Comparison of ENCODE assay signal across 17 mouse cellular contexts in genomic region chr2:90514969-90515368, GRCm38 (mm10).
"Had no signal": no experiment of that assay in that cellular context is flagged by ENCODE, and none has a peak within 500 bp of the region (broad histone marks: within the 10 kb centered on the region; RNA-seq: fewer than 3 reads in every experiment).

No protein-coding gene starts in this region.

- DNase-seq: liver, embryonic 13.5 days; liver, postnatal 0 days; lung, adult 2 months; right cerebral cortex, postnatal 14 days; thymus, adult 2 months; thymus, postnatal 36 days had no signal

- H3K9ac ChIP-seq: liver, embryonic 13.5 days; liver, embryonic 15.5 days; liver, postnatal 0 days; midbrain, embryonic 13.5 days; midbrain, embryonic 15.5 days; neural tube, embryonic 12.5 days; stomach, embryonic 15.5 days had no signal

- H3K27ac ChIP-seq: liver, embryonic 13.5 days; liver, embryonic 15.5 days; macrophage; midbrain, embryonic 13.5 days; midbrain, embryonic 15.5 days; neural tube, embryonic 12.5 days; stomach, embryonic 15.5 days; stomach, postnatal 0 days had no signal

- ATAC-seq: liver, postnatal 0 days; lung, postnatal 0 days; midbrain, embryonic 13.5 days; midbrain, embryonic 15.5 days had no signal

- H3K4me1 ChIP-seq: midbrain, embryonic 15.5 days had no signal

- H3K36me3 ChIP-seq: liver, embryonic 13.5 days; liver, embryonic 15.5 days; midbrain, embryonic 13.5 days; midbrain, embryonic 15.5 days; neural tube, embryonic 12.5 days; stomach, embryonic 15.5 days had no signal

- H3K4me2 ChIP-seq: liver, embryonic 11.5 days; liver, embryonic 13.5 days; liver, embryonic 15.5 days; midbrain, embryonic 11.5 days; midbrain, embryonic 13.5 days; midbrain, embryonic 15.5 days; neural tube, embryonic 12.5 days; stomach, embryonic 15.5 days had no signal

- H3K4me3 ChIP-seq: liver, embryonic 13.5 days; liver, embryonic 15.5 days; megakaryocyte, embryonic 14.5 days; midbrain, embryonic 13.5 days; midbrain, embryonic 15.5 days; neural tube, embryonic 12.5 days; stomach, embryonic 15.5 days had no signal

- H3K9me3 ChIP-seq: liver, embryonic 13.5 days; liver, embryonic 15.5 days; megakaryocyte, embryonic 14.5 days; midbrain, embryonic 13.5 days; midbrain, embryonic 15.5 days; neural tube, embryonic 12.5 days; stomach, embryonic 15.5 days had no signal

- H3K27me3 ChIP-seq: liver, embryonic 13.5 days; liver, embryonic 15.5 days; megakaryocyte, embryonic 14.5 days; midbrain, embryonic 13.5 days; midbrain, embryonic 15.5 days; neural tube, embryonic 12.5 days; stomach, embryonic 15.5 days had no signal
